Mouse (Mus musculus): ENCODE data around the gene Arid2. TPM values are rescaled to one million over a fixed set of nuclear protein-coding genes. Genes with fewer than 3 reads are reported as not detected.

Arid2 gene
- total and polyA plus RNA-seq, 3 experiments = 20.3 to 31.2 (median 25.9) TPM

- peak overlapping the region; percentile 72 for H3K27ac ChIP-seq (ENCODE audit: control insufficient read depth, low read depth, low read length)
- peaks cover 11 to 21% of the 10 kb centered on the region in 2 experiments for H3K4me1 ChIP-seq (ENCODE audit: control insufficient read depth in 1 of 2, insufficient read depth in 2 of 2, low read length in 2 of 2)
- peaks cover 79% of the 10 kb centered on the region for H3K79me2 ChIP-seq (ENCODE audit: control insufficient read depth, insufficient read depth, low read length, poor library complexity)
- H3K36me3 ChIP-seq (ENCODE audit: control insufficient read depth in 1 of 2, insufficient read depth in 2 of 2, low read length in 2 of 2) = peaks cover 2 to 36% of the 10 kb centered on the region in 2 experiments
- DNase-seq (ENCODE audit: low read depth, low spot score) = peak; percentile 76
- peak overlapping the region; percentile 87 to 96 for H3K4me3 ChIP-seq (ENCODE audit: control insufficient read depth in 1 of 2, insufficient read depth in 1 of 2, low read depth in 2 of 2, low read length in 2 of 2)
- H3K27me3 ChIP-seq (ENCODE audit: control insufficient read depth in 1 of 2, insufficient read depth in 2 of 2, low read length in 2 of 2) = no peaks in the 10 kb centered on the region
- H3K9me3 ChIP-seq (replicated peaks; ENCODE audit: insufficient read depth, low read length) = no peaks in the 10 kb centered on the region
- peak overlapping the region; percentile 100 for H3K9ac ChIP-seq (ENCODE audit: control insufficient read depth, low read depth, low read length, poor library complexity, severe bottlenecking)
- TF ChIP-seq MYC (IDR thresholded peaks at IDR 0.05; ENCODE audit: low read depth, low read length) = 0 out of 2 replicates have a peak, but pooled peaks have one; percentile 54
- TF ChIP-seq MAZ (IDR thresholded peaks at IDR 0.05; ENCODE audit: low read depth, low read length) = peak; percentile 31; the same call in 1 of the 2 replicates
- TF ChIP-seq HCFC1 (IDR thresholded peaks at IDR 0.05; ENCODE audit: low read depth, low read length) = no peak
- TF ChIP-seq RAD21 (IDR thresholded peaks at IDR 0.05; ENCODE audit: low read depth, low read length) = peak; percentile 21
- TF ChIP-seq ZC3H11A (IDR thresholded peaks at IDR 0.05; ENCODE audit: low read depth, low read length) = 0 out of 2 replicates have a peak, but pooled peaks have one; percentile 10
- TF ChIP-seq SMC3 (IDR thresholded peaks at IDR 0.05; ENCODE audit: low read depth, low read length) = peak; percentile 24; the same call in 1 of the 2 replicates
- TF ChIP-seq MAX (IDR thresholded peaks at IDR 0.05; ENCODE audit: low read length) = peak; percentile 53
- TF ChIP-seq CHD2 (IDR thresholded peaks at IDR 0.05; ENCODE audit: low read length) = no peak
- no peak for TF ChIP-seq NRF1 (IDR thresholded peaks at IDR 0.05; ENCODE audit: insufficient read depth, low read depth, low read length, poor library complexity, severe bottlenecking)
- peak; percentile 81 for TF ChIP-seq MXI1 (IDR thresholded peaks at IDR 0.05; ENCODE audit: low read depth, low read length)
- TF ChIP-seq USF1 (IDR thresholded peaks at IDR 0.05; ENCODE audit: low read depth, low read length) = no peak
- 0 out of 2 replicates have a peak, but pooled peaks have one; percentile 14 for TF ChIP-seq RCOR1 (IDR thresholded peaks at IDR 0.05; ENCODE audit: low read depth, low read length)
- no peak for TF ChIP-seq MAFK (IDR thresholded peaks at IDR 0.05; ENCODE audit: borderline replicate concordance, low read depth, low read length)
- TF ChIP-seq POLR2A (IDR thresholded peaks at IDR 0.05; ENCODE audit: control insufficient read depth in 1 of 2, insufficient read depth in 1 of 2, low read depth in 1 of 2, low read length in 2 of 2, poor library complexity in 1 of 2) = peak; percentile 24 to 30; a peak in 1 of 4 replicates
- TF ChIP-seq E2F4 (IDR thresholded peaks at IDR 0.05; ENCODE audit: borderline replicate concordance, low read depth, low read length) = no peak
- peak; percentile 31; the same call in 1 of the 2 replicates for TF ChIP-seq TBP (IDR thresholded peaks at IDR 0.05; ENCODE audit: low read depth, low read length)
- TF ChIP-seq JUND (IDR thresholded peaks at IDR 0.05; ENCODE audit: low read depth, low read length) = 0 out of 2 replicates have a peak, but pooled peaks have one; percentile 12
- peak in 2 of 3 experiments; percentile 14 to 50; a peak in 3 of 6 replicates for TF ChIP-seq CTCF (IDR thresholded peaks at IDR 0.05 in 2 of 3, conservative IDR thresholded peaks at IDR 0.05 in 1 of 3; ENCODE audit: control insufficient read depth in 1 of 3, insufficient read depth in 1 of 3, low read depth in 2 of 3, low read length in 3 of 3, poor library complexity in 1 of 3, severe bottlenecking in 1 of 3)
- no peak for TF ChIP-seq GATA1 (IDR thresholded peaks at IDR 0.05; ENCODE audit: low read depth, low read length)
- no peak for TF ChIP-seq MYB (IDR thresholded peaks at IDR 0.05; ENCODE audit: low read depth, low read length)
- peak; percentile 80 for TF ChIP-seq SIN3A (IDR thresholded peaks at IDR 0.05; ENCODE audit: low read length)
- peak; percentile 32; the same call in 1 of the 2 replicates for TF ChIP-seq NELFE (IDR thresholded peaks at IDR 0.05; ENCODE audit: low read depth, low read length)
Observed at GRCm38 (mm10) chr15:96283920-96284431, 3.3 kb upstream of the Arid2 start.

All from MEL (cell line).